Mouse (Mus musculus) layer of hippocampus, adult 11-12 months (tissue): ENCODE measurements around the gene Fam114a1.

Source experiments
- DNase-seq: peaks from one replicate; pipeline ENCODE4 v3.0.0; 2022; ENCODE audit warnings: low spot score

Fam114a1 gene

DNA sequence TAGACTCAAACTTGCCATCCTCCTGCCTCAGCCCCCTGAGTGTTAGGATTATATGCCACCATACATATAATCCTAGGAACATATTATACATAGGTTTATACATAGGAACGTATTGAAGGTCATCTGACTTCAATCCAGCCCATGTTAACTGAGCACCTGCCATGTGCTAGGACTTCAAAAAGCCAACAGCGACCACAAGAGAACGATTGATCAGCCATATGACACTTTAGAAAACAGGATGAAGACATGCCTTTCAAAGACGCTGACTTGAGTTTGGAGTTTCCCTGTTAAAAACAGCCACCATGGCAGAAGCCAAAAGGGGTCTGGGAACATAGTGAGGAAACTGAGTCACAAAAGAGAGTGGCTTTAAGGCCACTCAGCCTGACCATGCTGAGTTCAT lies 35.4 kb downstream of the Fam114a1 start:
- DNase-seq = no peak

DNA sequence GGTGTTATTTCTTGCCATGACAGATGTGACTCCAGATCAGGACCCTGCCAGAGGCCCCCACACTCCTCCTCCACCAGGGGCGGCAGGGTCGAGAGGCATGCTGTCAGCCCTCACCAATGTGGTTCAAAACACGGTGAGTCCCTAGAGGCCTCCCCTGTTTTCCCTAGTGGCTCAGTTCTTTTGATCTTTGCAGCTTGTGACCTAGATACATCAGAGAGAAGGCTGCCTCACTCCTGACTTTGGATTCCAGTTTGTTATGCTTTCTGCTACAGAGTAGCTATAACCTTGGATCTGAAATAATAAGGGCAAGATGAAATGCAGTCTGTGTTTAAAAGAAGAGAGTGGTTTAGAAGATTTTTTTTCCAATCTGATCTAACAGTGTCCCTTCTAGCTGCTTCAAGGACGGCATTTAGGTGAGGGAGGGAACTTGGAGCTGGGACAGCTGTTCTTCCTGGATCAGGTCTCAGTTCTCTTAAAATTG lies 36.2 kb downstream of the Fam114a1 start:
- no peak for DNase-seq

DNA sequence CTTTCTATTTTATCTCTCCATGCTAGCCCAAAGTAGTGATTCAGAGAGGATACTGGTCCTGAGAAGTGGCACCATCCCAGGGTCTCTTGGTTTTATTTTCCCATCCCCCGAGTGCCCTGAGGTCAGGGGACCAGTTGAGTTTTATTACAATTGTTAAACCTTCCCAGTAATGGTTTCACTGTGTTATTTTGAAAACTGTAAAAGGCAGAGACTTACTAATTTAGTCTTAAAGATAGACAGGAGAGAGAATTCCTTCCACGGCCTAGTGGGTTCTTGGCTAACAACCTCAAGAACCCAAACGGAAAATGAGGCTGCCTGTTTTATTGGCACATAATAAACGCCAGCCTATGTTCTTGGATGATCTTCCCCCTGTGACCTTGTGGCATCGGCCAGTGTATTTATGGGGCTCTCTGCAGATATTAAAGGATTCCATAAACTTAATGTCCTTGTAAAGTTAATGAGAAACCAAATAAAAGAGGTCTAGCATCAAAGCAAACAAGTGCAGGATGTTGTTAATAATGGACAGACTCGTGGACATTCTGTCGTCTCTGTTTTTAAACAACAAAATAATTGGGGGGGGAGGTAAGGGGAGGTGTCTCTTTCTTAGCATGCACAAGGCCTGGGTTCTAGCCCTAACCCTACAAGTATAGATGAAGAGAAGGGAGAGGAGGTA lies 42.2 kb downstream of the Fam114a1 start:
- no peak for DNase-seq

DNA sequence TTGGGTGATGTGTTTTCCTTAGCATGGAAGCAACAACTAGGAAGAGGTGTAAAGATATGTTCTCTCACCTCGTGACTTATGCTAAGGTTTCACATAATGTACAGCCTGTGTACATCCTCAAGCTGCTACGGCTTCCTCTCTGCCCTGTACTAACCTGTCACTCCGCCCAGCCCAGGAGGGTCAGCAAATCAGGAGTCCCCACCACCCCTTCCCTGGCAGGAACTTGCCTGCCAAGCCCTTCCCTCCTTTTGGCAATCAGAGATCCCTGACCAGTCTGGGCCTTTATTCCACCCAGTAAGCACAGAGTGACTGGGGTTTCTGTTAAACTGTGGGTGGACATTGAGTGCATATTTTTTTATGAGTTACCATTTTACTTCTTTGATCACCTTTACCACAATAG lies 45.6 kb downstream of the Fam114a1 start:
- no peak for DNase-seq

DNA sequence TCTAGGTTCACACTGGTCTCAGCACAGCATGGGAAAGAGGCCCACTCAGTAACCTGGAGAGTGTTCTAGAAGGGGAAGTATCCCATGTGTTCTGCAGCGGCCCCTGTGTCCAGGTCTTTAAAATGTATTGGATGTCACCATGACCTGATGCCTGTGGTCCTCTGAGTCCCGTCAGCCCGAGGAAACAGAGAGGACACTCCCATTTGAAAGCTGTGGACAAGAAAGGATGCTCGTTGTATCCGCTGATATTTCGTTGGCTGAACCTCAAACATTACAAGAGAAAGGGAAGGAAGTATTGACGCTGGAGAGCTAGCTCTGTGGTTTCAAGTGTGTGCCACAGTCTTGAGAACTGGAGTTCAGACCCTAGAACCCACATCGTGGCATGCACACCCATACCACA lies 49.2 kb downstream of the Fam114a1 start:
- no peak for DNase-seq

DNA sequence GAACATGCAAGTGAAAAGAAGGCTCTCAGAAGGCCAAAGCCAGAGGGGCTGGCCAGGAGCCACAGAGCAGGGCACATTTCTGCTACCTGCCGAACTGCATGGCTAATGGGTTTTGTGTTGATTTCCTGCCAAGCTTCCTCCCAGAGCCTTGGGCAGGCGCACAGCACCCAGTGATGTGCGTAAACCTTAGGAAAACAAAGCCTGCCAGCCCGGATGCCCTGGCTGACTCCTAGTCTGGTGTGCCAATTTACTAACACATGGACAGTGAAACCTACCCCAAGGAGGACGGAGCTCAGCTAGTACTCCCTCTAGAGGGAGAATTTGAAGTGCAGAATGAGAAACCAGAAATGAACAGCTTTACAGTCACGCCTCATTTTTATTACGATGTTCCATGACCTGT lies 50.0 kb downstream of the Fam114a1 start:
- peak; percentile 17 for DNase-seq

DNA sequence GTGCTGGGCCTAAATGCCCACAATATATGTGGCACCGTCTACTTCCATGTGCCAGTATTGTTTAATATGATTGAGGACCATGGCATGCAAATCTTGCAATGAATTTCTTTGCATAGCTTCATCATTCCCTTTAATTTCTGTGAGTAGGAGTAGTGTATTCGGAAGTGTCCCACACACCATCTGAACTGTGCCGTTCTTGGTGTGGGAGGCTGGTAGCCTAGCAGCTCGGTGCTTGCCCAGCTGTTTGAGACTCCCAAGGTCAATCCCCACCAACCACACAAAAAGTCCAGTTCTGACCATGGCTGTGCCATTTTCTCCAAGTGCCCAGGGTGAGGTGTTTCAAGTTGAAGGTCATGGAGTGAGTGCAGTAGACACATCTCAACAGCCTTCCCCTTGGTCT lies 52.1 kb downstream of the Fam114a1 start:
- DNase-seq = peak; percentile 33

DNA sequence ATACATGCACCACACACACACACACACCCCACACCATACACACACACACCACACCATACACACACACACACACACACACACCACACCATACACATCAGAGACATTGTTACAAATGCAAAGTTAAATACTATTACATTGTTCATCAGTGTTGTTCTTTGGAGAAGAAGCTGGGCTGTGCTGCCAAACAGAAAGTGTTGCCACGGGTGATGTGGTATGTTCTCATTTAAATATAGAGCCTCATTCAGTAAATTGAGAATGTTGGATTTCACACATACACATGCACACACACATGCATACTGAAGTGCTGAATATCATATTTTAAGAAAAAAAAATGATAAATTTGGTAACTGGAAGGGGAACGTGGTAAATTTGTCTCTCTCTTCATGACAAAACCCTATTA lies 54.8 kb downstream of the Fam114a1 start:
- no peak for DNase-seq

DNA sequence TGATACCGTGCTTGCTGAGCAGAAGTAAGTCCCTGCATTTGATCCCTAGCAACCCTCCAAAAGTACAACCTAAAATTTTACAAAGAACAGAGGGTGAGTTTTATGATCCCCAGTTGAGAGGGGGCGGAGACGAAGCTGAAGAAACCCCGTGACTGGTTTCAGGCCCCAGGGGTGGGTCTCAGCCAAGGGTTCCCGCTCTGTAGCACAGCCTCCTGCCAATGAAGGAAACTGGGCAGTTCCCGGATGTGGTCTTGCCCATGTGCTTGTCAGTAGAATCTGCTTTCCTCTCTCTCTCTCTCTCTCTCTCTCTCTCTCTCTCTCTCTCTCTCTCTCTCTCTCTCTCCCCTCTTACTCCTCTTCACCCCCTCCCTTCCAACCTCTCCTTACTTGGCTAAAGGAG lies 56.0 kb downstream of the Fam114a1 start:
- DNase-seq = no peak

DNA sequence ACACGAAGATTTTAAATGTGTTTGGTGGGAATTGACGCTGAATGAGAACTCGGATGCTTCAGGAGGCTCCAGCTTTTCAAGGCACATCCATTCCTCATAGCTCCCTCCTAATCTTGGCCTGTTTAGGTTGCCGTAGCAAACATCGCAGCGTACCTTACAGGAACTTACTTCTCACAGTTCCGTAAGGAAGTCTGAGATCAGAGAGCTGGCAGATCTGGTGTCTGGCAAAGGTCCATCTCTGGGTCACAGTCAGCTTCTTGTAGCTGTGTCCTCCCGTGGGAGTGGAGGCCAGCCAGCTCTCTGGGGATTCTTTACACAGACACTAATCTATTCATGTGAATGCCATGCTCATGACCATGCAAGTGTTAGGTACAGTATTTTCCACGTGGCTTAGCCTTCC lies 56.9 kb downstream of the Fam114a1 start:
- DNase-seq = no peak

DNA sequence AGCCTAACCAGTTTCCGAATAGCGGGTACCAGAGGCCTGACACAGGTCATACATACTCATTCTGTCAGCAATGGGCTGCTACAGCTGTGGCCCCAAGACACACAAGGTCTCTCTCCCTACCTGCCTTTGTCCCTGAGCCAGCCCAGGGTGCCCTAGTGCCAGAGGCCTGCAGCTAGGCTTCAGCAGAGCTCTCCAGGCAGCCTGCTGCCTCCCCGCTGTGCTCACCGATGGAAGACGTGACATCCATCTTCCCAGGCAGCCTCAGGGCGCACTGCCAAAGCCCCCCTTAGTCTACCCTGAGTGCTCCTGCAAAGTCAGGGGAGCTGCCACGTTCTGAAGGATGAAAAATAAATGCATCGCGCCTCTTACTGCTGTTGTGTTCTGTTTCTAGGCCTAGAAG lies 58.1 kb downstream of the Fam114a1 start:
- DNase-seq = no peak

DNA sequence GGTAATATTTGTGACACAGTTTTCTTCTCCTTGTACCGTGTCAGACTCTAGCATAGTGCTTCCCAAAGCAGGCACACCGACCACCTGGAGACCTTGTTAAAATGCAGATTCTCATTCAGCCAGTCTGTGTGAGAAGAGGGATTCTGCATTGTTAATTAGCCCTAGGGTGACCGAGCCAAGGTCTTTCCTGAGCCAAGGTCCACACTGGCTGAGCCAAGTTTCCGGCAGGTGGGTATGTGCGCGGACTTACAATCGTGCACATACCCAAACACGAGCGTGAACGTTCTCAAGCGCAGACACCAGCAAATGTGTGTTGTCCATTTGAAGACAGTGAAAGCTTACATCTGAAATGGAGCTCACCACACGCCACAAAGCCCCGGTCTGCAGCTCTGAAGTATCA lies 66.7 kb downstream of the Fam114a1 start:
- DNase-seq = no peak

DNA sequence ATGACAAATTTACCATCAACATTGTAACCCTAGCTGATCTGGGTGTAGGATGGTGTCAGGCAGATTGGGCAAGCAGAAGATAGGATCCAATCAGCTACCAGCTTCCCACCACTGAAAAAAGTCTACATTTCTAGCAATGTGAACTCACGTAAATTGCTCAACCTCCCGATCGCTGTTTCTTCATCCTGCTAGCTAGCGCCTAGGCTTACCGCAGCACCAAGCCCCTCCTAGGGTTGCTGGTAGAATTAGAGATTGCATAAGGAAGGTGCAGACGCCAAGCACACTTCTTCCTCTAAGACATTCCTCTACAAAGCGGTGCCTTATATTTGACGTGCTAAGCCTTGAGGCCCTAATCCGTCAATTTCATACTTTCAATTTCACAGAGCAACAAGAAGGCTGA lies 68.4 kb downstream of the Fam114a1 start:
- no peak for DNase-seq

DNA sequence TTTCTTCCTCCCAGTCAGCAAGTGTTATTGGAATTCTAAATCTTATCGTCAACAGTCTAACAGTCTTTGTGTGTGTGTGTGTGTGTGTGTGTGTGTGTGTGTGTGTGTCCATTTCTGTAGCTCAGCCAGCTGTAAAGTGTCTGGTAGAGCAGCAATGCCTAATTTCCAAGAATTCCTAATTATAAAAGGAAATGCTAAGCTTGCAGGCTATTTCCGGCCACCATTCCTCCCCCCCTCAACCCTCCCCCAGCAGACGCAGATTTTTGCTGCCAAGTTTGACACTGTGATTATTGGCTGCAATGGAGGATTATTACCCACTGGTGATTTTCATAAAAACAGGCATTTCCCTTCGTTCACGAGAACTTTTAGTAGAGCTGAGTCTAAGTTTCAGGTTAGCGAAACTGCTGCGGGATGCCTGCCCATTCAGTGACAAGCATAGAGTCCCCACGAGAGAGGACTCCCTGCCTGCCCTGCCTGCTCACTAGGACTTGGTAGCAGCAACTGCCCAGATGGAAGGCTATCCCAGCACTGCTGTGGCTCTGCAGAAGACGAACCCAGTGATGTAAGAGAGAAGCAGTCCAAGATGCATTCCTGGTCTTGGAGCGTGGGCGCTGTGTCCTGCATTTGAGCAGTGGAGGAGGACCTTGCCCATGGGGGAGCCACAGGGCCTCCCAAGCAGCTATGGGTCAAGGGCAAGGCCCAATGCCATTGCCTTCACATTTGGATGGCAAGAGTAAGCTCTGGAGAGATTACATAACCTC lies 69.1 kb downstream of the Fam114a1 start:
- DNase-seq = no peak

DNA sequence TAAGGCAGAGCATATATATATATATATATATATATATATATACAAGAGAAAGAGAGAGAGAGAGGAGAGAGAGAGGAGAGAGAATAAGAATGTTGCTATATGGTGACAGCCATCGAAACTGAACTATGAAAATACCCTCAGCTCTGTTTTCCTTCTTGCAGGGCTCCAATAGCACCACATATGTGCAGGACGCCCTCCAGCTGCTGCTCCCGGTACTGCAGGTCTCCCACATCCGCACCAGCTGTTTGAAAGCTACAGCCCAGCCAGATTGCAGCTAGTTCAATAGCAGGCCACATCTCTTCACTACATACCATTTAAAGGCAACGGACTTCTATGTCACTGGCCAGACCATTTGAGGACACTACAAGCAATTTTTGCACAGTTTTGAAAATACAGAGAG lies 70.6 kb downstream of the Fam114a1 start:
- DNase-seq = no peak

DNA sequence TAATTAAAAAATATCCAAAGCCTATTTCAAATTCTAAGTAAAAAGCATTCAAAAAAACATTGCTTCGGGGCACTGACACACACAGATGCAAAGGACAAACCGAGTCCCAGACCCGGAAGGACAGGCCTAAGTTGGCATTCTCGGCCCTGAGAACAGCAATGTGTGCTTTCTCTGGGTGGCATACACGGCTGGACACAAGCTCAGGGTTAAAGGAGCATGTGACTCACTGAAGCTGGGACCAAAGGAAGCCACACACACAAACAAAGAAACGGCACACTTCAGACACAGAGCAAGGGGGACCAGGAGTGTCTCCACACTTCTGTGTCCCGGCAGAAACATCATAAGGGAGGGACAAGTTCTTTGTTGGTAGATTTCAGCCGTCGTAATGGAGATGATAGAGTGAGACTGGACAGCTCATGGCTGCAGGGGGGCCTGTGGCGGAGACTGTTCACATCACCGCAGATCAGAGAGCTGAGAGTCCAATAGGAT lies 73.6 kb downstream of the Fam114a1 start:
- no peak for DNase-seq

DNA sequence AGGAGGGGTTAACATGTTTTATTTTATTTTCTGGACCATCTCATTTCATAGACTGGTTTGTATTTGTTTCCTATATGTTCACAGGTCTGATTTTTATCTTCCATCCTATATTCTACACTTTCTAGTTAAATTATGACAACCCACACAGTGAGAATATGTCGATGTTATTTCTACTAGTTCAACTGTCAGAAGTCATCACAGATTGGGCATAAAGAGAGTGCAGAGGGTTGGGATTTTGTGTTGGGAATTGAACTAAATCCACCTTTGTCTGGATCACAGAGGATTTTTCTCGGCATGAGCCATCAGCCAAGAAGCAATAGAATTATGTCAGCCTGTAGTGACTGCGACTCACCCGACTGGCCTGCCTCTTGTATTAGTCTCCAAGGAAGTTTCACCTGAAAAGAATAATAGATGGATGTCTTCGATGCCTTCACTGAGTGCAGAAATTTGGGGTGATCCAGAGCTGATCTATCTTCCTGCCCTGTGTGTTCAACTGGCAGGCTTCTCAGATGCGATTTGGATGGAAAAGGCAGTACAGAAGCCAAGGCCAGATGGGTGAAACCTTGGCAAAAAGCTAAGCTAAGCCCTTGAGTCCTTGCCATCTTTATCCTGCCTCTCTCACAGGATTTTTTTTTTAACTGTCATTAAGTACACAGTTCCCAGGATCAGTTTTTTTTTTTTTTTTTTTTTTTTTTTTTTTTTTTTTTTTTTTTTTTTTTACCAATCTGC lies 75.9 kb downstream of the Fam114a1 start:
- no peak for DNase-seq

DNA sequence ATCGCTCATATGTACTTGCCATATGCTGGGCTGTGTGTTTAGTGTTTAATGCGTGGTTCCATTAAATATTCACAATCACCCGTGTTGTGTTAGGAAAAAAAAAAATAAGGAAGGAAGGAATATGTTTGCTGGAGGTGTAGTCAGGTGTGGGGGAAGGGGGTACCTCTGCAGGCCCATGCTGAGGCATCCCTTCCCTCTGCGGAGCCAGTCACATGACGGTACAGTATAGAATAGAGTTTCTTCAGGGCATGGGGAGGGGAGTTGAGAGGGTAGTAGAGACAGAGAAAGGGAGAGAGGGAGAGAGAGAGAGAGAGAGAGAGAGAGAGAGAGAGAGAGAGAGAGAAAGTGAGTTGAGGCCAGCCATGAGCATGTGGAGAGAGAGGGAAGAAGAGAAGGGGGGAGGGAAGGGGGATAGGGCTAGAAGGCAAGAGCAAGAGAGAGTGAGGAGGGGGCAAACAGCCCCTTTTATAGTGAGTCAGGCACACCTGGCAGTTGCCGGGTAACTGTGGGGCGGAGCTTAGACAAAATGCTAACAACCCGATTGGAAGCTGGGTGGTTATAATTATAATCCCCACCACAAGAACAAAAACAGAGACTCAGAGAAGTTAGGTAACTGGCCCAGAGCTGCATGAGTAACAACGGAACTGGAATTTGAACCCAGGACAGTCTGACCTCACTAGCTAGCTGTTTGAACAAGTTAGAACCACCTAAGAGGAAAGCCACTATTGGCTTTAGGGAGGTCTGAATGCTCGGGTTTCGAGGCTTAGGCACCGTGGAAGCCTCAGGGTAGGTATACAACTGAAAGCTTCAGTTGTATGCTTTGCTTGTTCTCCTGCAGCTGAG lies 76.8 kb downstream of the Fam114a1 start:
- DNase-seq = no peak

DNA sequence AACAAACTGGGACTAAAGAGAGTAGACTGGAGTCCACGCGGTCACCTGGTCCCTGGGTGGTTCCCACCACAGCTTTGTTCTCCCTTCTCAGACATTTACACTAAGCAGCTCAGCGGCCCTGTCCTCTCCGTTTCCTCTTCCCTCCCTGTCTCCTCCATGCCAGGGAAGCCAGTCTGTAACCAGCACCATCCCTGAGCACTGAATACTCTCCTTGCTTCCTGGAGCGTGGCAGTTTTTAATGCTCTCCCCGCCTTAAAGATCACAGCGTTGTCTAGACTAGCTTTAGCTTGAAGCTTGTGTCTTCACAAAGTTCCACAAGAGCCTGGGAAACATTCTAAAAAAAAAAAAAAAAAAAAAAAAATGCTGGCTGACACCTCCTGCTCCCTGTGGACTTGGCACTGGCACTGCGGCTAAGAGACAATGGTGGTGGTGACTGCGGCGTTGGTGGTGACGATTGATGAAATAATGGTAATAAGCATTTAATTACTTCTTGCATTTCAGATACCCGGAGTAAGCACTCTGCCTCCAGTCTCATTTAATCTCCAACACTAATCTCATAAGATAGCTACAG lies 77.5 kb downstream of the Fam114a1 start:
- no peak for DNase-seq

DNA sequence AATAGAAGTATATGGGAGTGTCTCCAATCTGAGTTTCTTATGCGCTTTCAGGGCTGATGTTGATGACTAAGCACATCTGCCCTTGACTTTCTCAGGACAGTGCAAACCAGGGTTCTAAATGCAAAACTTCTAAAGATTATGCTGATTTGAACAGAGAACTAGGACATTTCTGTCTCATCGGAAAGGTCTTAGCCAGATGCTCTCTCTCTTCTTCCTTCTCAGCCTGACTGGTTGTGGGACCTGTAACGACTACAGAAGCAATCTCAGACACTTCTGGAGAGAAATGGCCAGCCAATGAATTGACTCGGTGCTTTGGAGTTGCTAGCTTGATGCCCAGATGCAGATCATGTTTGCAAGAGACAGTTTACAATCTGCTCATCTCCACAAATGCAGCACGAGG lies 80.0 kb downstream of the Fam114a1 start:
- no peak for DNase-seq

DNA sequence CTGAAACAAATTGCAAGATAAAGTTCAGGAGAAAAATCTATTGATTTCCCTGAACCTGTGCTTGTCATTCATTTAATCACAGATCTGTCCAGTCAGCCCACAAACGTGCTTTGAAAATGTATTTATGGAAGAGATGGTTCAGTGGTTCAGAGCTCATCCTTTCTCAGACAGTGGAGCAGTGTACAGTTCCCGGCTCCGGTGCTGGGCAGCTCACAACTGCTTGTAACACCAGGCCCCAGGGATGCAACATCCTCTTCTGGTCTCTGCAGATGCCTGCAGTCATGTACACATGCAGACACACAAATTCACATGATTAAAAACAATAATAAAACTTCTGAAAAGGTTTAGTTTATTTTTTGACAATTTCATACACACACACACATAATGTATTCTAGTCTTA lies 81.6 kb downstream of the Fam114a1 start:
- DNase-seq = no peak

DNA sequence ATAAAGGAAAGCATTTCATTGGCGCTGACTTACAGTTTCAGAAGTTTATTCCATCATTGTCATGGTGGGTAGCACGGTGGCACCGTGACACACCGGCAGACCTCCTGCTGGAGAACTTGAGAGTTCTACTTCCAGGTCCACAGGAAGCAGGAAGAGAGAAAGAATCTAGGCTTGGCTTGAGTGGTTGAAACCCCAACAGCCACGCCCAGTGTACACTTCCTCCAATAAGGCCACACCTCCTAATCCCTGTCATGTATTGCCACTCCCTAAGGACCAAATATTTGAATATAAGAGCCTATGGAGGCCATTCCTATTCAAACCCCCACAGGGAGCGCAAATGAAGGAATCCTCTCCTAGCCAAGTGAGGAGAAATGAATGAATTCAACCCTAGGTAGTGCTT lies 87.7 kb downstream of the Fam114a1 start:
- DNase-seq = no peak
